Mouse (Mus musculus) midbrain, embryonic 12.5 days (tissue): Measurements from ENCODE around the gene Ppp2r1b. TPM values are rescaled to one million over a fixed set of nuclear protein-coding genes. Genes with fewer than 3 reads are reported as not detected.

Experiments used
- ATAC-seq: fragments of 200-750 bp; cut with Nextera tagmentation; 2 replicates; pipeline ENCODE4 v1.8.0; 2017; ENCODE audit warnings: low read depth, moderate TSS enrichment, moderate library complexity; ENCODE audit not compliant: low FRiP score
- H3K27ac ChIP-seq: fragments of 300-500 bp; sonication (generic); replicated peaks from 2 replicates; pipeline ENCODE4 v1.5.1; 2016; ENCODE audit warnings: mild to moderate bottlenecking
- H3K27me3 ChIP-seq: fragments of 300-500 bp; sonication (generic); 2 replicates; pipeline ENCODE4 v1.6.1; 2016; ENCODE audit warnings: mild to moderate bottlenecking
- H3K36me3 ChIP-seq: fragments of 300-500 bp; sonication (generic); 2 replicates; pipeline ENCODE4 v1.6.1; 2016
- H3K4me1 ChIP-seq: fragments of 300-500 bp; sonication (generic); 2 replicates; pipeline ENCODE4 v1.6.1; 2016
- H3K4me2 ChIP-seq: fragments of 300-500 bp; sonication (generic); replicated peaks from 2 replicates; pipeline ENCODE4 v1.6.1; 2016; ENCODE audit warnings: mild to moderate bottlenecking, moderate library complexity
- H3K4me3 ChIP-seq: fragments of 300-500 bp; sonication (generic); 2 replicates; pipeline ENCODE4 v1.5.1; 2016; ENCODE audit warnings: mild to moderate bottlenecking
- H3K9ac ChIP-seq: fragments of 300-500 bp; sonication (generic); replicated peaks from 2 replicates; pipeline ENCODE4 v1.6.1; 2016; ENCODE audit warnings: mild to moderate bottlenecking, moderate library complexity
- H3K9me3 ChIP-seq: fragments of 300-500 bp; sonication (generic); 2 replicates; pipeline ENCODE4 v1.6.1; 2016; ENCODE audit warnings: mild to moderate bottlenecking
- WGBS: fragments of 180-500 bp; shearing (Covaris S2); methylation state at CpG from one replicate; pipeline ENCODE4 v1.1.7; 2016; 5-methylcytosine and 5-hydroxymethylcytosine counted together
- polyA plus RNA-seq: library from polyadenylated mRNA; unstranded; fragments of >200 nt; fragmentation: Nextera tagmentation; extraction: Ambion mirVana; gene quantifications from 2 replicates; pipeline ENCODE4 v1.2.1, GENCODE M21; 2016

Gene Ppp2r1b
- polyA plus RNA-seq, 1 experiment from 2014 or later, result 93.6 TPM

GRCm38 (mm10) chr9:50875470-50875869 is 30.4 kb downstream of the Ppp2r1b start:
- peaks cover 83% of the 10 kb centered on the region for H3K36me3 ChIP-seq
- WGBS, result 92% methylated on average over 4 of the region's 4 CpGs
- H3K27ac ChIP-seq, result no peak overlapping the region
- no peaks in the 10 kb centered on the region for H3K4me1 ChIP-seq
- no peak overlapping the region for H3K4me2 ChIP-seq
- no peak overlapping the region for H3K4me3 ChIP-seq
- H3K9ac ChIP-seq, result no peak overlapping the region
- H3K9me3 ChIP-seq, result no peaks in the 10 kb centered on the region
- H3K27me3 ChIP-seq, result no peaks in the 10 kb centered on the region
- no peak for ATAC-seq

DNA sequence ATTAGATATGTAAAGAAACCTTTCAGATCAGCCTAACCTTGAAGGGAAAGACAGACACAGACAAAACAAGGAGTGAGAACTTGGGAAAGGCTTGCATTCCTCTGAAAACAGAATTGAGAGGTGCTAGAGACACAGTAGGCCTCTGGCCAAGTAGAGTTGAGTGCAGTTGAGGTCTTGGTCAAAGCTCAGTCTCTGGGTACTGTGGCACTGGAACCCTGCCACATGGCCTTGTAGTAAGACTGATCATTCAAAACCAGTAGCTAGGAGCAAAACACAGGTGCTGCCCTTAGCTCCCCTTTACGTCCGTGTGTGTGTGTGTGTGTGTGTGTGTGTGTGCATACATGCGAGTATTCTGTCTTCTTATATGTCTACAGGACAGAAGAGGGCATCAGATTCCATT is 31.2 kb downstream of the Ppp2r1b start:
- Histone ChIP-seq H3K9ac (no peak overlapping the region), H3K36me3 (peaks cover 82% of the 10 kb centered on the region), H3K4me1 (no peaks in the 10 kb centered on the region), H3K4me2 (no peak overlapping the region), H3K27ac (no peak overlapping the region), H3K4me3 (no peak overlapping the region), H3K27me3 (no peaks in the 10 kb centered on the region), H3K9me3 (no peaks in the 10 kb centered on the region)
- no peak for ATAC-seq
- WGBS, result 91% methylated on average over 3 of the region's 3 CpGs

DNA sequence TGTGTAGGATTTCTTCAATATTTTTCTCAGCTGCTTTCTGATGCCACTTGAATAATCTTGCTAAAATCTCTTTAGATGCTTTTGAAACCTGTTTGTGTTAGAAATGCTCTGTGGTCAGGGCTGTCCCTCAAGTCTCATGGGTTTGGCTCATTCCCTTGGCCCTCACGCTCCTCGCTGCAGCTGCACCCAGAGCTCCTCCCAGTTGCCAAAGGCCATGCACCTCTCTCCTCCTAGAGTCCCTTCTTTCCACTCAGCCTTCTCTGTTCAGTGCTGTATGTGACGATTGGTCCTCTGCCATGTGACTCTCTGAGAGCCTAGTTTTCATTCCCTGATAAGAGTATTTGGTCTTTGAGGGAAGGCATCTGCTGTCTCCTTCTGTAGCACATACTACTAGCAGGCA is 32.3 kb downstream of the Ppp2r1b start:
- no peaks in the 10 kb centered on the region for H3K9me3 ChIP-seq
- no peak overlapping the region for H3K4me2 ChIP-seq
- H3K9ac ChIP-seq, result no peak overlapping the region
- H3K4me1 ChIP-seq, result no peaks in the 10 kb centered on the region
- WGBS, result 92% methylated on average over 3 of the region's 3 CpGs
- H3K36me3 ChIP-seq, result peaks cover 87% of the 10 kb centered on the region
- H3K4me3 ChIP-seq, result no peak overlapping the region
- H3K27me3 ChIP-seq, result no peaks in the 10 kb centered on the region
- no peak overlapping the region for H3K27ac ChIP-seq
- no peak for ATAC-seq

DNA sequence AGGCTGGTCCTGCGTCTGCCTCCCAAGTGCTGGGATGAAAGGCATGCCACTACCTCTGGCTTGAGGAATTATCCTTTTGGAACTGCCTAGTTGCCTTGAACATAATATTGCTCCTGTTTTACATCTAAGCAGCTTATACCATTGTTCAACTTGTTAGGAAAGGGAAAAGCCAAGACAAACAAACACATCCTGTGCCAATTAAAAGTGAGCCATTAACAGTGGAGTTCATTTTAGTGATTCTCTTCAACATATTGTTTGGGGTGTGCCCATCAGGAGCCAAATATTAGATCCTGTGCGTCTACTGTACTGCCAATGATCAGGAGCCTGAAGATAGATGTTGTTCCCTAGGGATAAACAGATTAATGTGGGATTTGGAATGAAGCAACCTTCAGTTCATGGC is 37.1 kb downstream of the Ppp2r1b start:
- Histone ChIP-seq H3K27me3 (no peaks in the 10 kb centered on the region), H3K9ac (no peak overlapping the region), H3K4me1 (peaks cover 5% of the 10 kb centered on the region; the same call in 1 of the 2 replicates), H3K4me2 (no peak overlapping the region), H3K4me3 (no peak overlapping the region), H3K27ac (no peak overlapping the region), H3K9me3 (no peaks in the 10 kb centered on the region), H3K36me3 (peaks cover 53% of the 10 kb centered on the region)
- WGBS, result 83% methylated on average over 2 of the region's 2 CpGs
- no peak for ATAC-seq

- Histone ChIP-seq H3K27me3 (no peaks in the 10 kb centered on the region), H3K36me3 (peaks cover 34% of the 10 kb centered on the region), H3K9me3 (no peaks in the 10 kb centered on the region), H3K4me2 (no peak overlapping the region), H3K9ac (no peak overlapping the region), H3K27ac (no peak overlapping the region), H3K4me3 (no peak overlapping the region), H3K4me1 (peaks cover 9% of the 10 kb centered on the region)
- no peak for ATAC-seq
- 85% methylated on average over 8 of the region's 8 CpGs for WGBS
Observed at GRCm38 (mm10) chr9:50884093-50884492, 39.0 kb downstream of the Ppp2r1b start.

GRCm38 (mm10) chr9:50884741-50885599 is 39.9 kb downstream of the Ppp2r1b start:
- no peak for ATAC-seq
- Histone ChIP-seq H3K4me2 (no peak overlapping the region), H3K36me3 (peaks cover 25% of the 10 kb centered on the region), H3K27me3 (no peaks in the 10 kb centered on the region), H3K9ac (no peak overlapping the region), H3K9me3 (no peaks in the 10 kb centered on the region), H3K27ac (no peak overlapping the region), H3K4me3 (no peak overlapping the region), H3K4me1 (peaks cover 9% of the 10 kb centered on the region)
- WGBS, result 79% methylated on average over 10 of the region's 10 CpGs

GRCm38 (mm10) chr9:50885600-50885987 is 40.5 kb downstream of the Ppp2r1b start:
- Histone ChIP-seq H3K4me3 (no peak overlapping the region), H3K4me2 (no peak overlapping the region), H3K27me3 (no peaks in the 10 kb centered on the region), H3K27ac (no peak overlapping the region), H3K9me3 (no peaks in the 10 kb centered on the region), H3K36me3 (peaks cover 19% of the 10 kb centered on the region), H3K4me1 (peaks cover 9% of the 10 kb centered on the region), H3K9ac (no peak overlapping the region)
- WGBS, result 89% methylated on average over 1 of the region's 1 CpGs
- ATAC-seq, result no peak

DNA sequence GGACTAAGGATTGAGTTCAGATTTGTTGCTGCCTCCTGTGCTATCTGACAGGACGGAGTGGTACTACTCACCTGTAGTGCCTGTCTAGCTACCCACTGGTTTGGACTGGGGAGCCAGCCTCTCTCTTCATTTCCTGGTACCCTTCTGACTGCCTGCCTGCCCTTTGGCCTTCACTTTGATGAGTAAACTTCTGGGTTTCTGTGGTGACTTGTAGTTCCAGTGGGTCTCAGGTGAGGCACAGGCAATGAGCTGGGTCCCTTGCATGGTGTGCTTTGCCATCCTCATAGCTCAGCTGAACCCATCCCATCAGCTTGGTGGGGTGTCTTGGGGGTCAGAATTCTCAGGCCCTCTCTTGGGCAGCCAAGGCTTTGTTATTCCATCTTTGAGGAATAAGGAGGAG is 41.8 kb downstream of the Ppp2r1b start:
- no peak for ATAC-seq
- H3K4me2 ChIP-seq, result no peak overlapping the region
- no peaks in the 10 kb centered on the region for H3K27me3 ChIP-seq
- H3K4me1 ChIP-seq, result peaks cover 9% of the 10 kb centered on the region
- H3K9ac ChIP-seq, result no peak overlapping the region
- 100% methylated on average over 1 of the region's 1 CpGs for WGBS
- H3K4me3 ChIP-seq, result no peak overlapping the region
- H3K9me3 ChIP-seq, result no peaks in the 10 kb centered on the region
- H3K27ac ChIP-seq, result no peak overlapping the region
- peaks cover 12% of the 10 kb centered on the region for H3K36me3 ChIP-seq

- 0 out of 2 replicates have a peak, but pooled peaks have one; percentile 41 for ATAC-seq
- Histone ChIP-seq H3K27ac (no peak overlapping the region), H3K27me3 (no peaks in the 10 kb centered on the region), H3K4me1 (peaks cover 9% of the 10 kb centered on the region), H3K36me3 (peaks cover 16% of the 10 kb centered on the region), H3K9me3 (no peaks in the 10 kb centered on the region), H3K4me3 (no peak overlapping the region), H3K4me2 (no peak overlapping the region), H3K9ac (no peak overlapping the region)
- 25% methylated on average over 4 of the region's 4 CpGs for WGBS
Observed at GRCm38 (mm10) chr9:50887351-50887750, 42.2 kb downstream of the Ppp2r1b start.

DNA sequence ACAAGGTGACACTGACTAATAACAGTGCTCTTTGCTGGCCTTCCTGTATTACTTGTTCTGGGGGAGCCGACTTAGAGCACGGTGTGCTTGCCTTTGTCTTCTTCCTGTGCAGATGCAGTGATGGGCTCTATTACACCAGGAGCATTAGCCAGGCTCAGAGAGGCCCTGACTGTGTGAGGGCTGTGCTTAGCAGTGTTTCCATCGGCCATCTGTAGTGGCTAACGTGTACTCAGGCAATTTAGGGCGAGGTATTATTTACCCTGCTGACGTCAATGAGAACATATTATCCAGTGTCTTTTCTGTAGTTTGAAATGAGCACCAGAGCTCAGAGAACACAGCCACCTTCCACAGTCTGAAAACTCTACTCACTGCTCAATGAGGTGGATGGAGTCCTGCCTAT is 44.1 kb downstream of the Ppp2r1b start:
- no peaks in the 10 kb centered on the region for H3K9me3 ChIP-seq
- H3K36me3 ChIP-seq, result peaks cover 18% of the 10 kb centered on the region; the same call in 1 of the 2 replicates
- H3K9ac ChIP-seq, result no peak overlapping the region
- no peak overlapping the region for H3K4me3 ChIP-seq
- no peak overlapping the region for H3K4me2 ChIP-seq
- H3K27me3 ChIP-seq, result no peaks in the 10 kb centered on the region
- H3K27ac ChIP-seq, result no peak overlapping the region
- peaks cover 9% of the 10 kb centered on the region for H3K4me1 ChIP-seq
- 72% methylated on average over 6 of the region's 6 CpGs for WGBS
- no peak for ATAC-seq

DNA sequence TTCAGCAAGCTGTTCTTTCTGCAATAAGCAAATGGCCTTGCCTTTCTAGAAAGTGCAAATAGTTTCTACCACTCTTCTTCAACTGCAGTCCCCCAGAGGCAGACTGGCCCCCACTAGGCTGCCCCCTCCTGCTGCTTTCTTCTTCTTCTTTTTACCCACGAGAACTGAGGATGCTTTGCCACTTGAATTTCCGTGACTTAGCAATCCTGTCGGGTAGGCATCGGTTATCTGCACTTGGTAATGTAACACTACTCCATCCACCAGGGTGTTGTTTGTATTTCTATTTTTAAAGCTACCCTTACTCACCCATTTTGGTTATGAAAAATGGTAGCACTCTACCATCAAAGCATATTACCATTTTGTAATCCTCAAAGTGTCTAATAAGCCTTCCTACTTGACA is 44.9 kb downstream of the Ppp2r1b start:
- no peak overlapping the region for H3K9ac ChIP-seq
- WGBS, result 70% methylated on average over 4 of the region's 4 CpGs
- ATAC-seq, result no peak
- H3K36me3 ChIP-seq, result peaks cover 26% of the 10 kb centered on the region; the same call in 1 of the 2 replicates
- no peak overlapping the region for H3K4me2 ChIP-seq
- no peaks in the 10 kb centered on the region for H3K27me3 ChIP-seq
- H3K9me3 ChIP-seq, result no peaks in the 10 kb centered on the region
- no peak overlapping the region for H3K4me3 ChIP-seq
- no peak overlapping the region for H3K27ac ChIP-seq
- peaks cover 9% of the 10 kb centered on the region for H3K4me1 ChIP-seq

GRCm38 (mm10) chr9:50890494-50891090 is 45.5 kb downstream of the Ppp2r1b start:
- H3K27me3 ChIP-seq, result no peaks in the 10 kb centered on the region
- H3K4me2 ChIP-seq, result no peak overlapping the region
- no peak overlapping the region for H3K4me3 ChIP-seq
- H3K36me3 ChIP-seq, result peaks cover 32% of the 10 kb centered on the region; the same call in 1 of the 2 replicates
- H3K9ac ChIP-seq, result no peak overlapping the region
- H3K4me1 ChIP-seq, result peaks cover 6% of the 10 kb centered on the region
- 81% methylated on average over 3 of the region's 3 CpGs for WGBS
- ATAC-seq, result no peak
- H3K9me3 ChIP-seq, result no peaks in the 10 kb centered on the region
- H3K27ac ChIP-seq, result no peak overlapping the region
